Mouse (Mus musculus) frontal cortex, postnatal 36 days (tissue): ENCODE results near the gene Spata32.
A peak's percentile ranks its signal among the peaks of the same experiment; 100 is the strongest.

ENCODE experiments used
- DNase-seq, 2 experiments: peaks; one replicate each; pipeline ENCODE4 v3.0.0; 2022; ENCODE audit warnings: low spot score in 2 of 2

Spata32 gene

DNA sequence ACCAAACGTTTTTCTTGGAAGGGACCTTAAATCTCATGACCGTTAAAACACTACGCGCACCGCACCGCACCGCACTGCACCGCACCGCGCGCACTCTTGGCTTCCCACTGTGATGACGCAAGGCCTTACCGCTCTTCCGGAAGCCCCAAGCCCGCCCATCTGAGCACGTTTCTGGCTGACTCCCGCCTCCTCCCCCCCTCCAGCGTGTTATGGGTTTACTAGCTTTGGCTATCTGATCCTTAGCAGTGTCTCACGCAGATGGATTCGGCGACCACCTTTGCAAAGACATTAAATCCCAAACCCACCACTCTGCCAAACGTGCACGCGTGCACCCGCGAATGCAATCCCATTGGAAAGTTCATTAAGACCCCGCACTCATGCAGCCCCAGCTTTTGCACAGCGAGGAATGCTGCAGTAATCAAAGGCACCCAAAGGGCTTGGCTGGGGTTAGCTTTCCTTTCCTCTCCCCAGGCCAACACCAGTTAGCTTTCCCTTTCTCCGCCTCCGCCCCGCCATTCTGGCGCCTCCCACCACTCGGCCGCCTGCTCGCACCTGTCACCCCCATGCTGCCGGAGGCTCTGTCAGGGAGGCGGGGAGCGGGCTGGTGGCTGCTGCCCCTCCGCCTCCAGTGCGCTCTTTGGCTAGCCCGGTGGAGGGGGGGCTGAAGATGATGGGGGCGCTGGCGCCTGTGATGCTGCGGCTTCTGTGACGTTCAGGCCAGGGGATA lies at the start of gene Spata32:
Spata32 (minus strand) TSS at position 643 of the 727 bp plus-strand sequence.
- DNase-seq = peak; percentile 68 to 71

DNA sequence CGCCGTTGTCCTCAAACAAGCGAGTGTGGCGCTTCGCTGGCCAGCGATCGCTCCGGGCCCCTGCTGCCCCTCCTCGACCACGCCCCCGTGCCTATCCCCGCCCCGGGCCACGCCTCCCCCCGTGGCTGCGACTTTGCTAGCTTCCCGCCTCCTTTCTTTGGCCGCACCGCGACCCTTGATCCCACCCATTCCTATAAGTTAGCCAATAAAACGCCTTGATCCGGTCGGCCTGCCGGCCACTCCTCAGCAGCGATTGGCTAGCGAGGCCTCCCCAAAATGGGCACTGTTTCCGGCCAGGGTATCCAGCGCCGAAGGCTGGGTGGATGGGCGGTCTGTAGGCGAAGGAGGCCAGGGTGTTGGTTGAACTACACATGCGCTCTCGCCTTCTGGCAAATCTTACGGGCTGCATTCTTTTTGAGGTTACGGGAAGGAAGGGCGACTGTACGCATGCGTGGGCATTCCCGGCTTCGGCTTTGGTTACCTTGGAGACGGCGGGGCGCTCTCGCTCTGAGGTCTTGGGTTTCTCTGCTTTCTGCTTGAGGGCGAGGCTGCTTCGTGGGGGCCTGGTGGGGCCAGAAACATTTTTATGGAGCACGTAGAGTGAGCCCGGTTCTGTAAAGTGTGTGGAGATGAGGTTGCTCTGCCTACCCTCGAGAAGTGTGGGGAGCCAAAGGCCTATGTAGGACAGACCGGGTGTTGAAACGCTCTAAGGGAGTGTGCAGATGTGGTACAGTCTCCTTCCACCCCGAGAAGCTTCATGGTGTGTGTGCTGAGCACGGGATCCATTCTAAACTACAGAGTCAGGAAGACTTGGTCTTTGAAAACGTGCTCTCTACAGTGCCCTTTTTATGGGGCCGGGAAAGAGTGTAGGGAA lies 49.4 kb upstream of the Spata32 start, which contains the start of gene Map3k14:
Map3k14 (minus strand) TSS at position 127 of the 874 bp plus-strand sequence.
- peak; percentile 99 for DNase-seq

DNA sequence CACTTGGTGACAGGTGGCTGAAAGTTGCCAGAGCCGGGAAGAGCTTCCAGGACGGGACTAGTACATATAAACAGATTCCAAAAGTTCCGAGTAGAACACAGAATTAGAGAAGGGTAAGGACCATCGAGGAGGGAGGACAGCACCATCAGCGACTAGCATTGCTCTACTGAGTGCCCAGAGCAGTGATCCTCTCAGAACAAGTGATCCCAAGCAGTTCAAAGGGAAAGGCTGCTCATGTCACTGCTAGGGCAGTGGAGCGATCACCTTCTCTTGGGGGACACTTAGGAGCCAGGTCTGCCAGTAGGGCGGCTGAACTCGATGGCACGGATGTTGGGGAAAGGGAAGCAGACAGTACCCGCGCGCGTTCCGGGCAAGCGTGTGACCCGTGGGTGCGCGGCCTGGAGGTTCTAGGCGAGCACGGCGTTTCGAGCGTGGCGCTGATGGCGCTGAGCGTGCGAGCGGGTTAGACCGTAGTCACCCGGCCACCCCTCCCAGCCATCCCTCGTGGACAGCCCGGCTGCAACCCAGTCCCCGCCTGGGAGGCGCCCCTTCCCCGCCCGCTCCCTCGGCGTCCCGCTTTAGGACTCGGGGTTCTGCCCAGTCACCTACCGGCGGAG lies 48.6 kb upstream of the Spata32 start:
- no peak for DNase-seq

DNA sequence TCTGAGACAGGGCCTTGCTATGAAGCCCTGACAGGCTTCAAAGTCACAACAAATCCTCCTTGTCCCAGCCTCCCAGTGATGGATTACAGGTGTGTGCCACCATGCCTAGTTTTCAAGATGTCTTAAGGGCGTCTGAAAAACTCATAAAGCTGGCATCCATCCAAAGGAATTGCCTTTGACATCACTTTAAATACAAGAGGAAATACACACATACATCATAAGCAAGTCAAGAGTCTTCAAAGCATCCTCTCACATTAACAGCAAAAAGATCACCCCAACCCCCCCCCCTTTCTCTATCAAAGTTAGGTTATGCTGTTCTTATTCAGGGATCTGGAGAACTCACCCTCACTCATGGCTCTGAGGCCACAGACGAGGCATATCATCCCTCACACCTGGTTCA lies 47.6 kb upstream of the Spata32 start:
- no peak for DNase-seq

DNA sequence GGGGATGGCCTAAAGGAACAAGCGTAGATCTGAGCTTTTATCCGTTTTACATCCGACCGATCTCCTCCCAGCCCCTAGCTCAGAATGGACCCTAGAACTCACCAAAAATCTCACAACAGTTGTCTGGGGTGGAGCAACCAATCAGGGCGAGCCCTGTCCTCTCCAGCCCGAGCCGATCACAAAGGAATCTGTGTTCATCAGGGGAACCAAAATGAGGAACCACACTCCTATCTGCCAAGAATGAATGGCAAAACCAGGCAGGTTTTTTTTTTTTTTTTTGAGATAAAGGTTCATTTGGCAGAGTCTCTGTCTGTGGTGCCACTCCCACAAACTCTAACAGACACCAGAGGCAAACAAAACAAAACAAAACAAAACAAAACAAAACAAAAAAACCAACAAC lies 47.0 kb upstream of the Spata32 start:
- no peak for DNase-seq

DNA sequence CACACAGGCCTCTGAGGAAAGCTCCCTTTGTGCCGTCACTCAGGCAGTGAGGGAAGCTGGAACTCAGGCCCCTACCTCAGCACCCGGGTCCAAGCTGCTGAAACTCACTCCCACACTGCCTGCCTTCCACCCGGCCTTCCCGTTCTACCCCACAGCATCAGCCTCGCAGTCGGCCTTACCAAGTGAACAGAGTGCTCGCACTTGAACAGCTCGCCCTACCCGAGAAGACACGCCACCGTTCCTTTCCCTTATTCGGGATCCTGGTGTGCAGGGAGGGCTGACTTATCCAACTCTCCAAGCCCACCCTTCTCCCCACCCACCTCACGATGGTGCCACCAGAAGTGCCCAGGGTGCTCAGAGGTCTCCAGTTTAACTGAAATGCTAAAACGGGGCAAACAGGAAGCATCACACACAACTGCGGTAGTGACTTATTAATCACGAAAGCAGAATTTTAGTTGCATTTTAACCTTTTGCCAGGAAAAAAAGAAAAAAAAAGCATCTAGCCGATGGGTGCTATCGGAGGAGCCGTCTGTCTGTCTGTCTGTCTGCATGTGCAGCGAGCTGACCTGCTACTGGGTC lies 46.3 kb upstream of the Spata32 start:
- no peak for DNase-seq

DNA sequence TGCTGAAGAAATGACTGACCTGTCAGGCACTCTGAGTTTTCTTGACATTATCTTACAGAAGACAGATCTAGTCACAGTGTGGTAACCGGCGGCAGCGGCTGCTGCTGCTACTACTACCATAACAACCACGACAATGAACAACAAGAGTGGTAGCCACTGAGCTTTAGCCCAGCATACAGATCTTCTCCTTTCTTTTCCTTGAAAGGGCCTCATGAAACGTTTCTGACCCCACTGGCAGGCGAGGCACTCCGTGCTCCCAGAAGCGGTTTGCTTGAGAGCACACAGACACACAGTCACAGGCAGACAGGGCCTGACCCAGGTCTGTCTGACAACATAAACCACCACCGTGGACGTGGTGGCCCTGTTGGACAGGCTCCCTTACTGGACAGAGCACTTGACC lies 45.3 kb upstream of the Spata32 start:
- no peak for DNase-seq

DNA sequence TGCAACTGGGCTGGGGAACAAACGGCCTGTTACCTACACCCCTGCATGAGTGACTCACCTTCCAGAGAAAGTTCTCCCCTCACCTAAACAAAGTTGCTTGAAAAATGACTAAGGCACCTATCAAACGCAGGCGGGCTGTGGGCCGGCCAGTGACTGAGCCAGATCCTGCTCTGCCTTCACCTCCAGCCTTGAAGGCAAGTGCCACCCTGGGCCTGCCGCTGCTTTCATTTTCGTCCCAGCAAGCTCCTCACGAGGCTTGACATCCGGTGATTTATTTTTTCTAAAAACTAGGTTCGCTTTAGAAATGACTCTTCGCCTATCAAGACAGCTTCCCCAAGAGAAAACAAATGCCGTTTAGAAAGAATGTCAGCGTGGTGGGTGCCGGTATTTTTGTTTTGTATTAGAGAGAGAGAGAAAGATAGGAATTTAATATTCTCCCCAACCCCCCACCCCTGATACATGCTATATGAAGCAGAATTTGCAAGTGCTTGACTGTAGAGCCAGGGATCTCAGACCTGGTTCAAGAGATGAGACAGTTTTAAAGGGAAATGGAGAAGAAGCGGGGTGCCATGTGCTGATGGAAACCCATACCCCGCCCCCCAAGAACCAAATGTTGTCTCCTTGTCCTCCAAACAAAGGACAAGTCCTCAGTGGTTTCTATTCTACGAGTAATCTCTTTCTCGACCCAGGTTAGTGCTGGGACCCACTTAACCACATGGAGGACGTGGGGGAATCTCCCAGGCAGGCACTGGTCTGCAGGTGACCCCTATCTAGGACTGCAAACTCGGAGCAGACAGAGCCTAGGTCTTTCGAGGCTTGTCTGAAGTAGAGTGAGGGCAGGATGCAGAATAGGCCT lies 44.4 kb upstream of the Spata32 start:
- DNase-seq = no peak

DNA sequence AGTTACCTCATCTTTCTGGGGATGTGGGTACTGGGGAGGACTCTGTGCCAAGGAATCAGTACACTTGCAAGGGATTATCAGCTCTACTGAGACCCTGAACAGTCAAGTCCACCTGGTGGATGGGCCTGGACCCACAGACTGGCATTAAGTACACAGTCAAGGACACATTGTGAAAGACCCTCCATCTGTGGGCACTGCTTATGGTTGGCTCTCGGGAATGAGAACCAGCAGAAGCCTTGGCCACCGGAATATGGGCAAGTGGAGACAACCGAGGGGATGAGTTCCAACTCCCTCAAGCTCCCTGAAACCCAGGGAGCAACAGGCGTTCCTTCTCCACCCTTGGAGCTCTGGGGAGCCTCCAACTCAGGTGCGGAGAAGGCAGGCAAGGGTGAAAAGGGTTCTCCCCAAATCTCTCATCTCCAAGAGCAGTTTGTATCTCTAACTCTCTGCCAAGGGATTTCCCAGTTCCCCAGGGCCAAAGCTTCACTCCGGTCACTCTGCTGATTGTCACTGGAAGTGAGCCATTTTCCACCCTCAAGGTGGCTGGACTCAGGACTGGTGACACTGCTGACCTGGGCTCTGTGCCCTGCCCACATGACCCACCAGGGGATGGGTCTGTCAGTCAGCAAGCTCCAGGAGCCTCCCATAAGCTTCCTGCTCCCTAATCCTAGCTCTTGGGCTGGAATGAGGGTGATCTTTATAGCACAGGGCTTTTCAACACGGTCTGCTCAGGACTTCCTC lies 43.6 kb upstream of the Spata32 start:
- no peak for DNase-seq

DNA sequence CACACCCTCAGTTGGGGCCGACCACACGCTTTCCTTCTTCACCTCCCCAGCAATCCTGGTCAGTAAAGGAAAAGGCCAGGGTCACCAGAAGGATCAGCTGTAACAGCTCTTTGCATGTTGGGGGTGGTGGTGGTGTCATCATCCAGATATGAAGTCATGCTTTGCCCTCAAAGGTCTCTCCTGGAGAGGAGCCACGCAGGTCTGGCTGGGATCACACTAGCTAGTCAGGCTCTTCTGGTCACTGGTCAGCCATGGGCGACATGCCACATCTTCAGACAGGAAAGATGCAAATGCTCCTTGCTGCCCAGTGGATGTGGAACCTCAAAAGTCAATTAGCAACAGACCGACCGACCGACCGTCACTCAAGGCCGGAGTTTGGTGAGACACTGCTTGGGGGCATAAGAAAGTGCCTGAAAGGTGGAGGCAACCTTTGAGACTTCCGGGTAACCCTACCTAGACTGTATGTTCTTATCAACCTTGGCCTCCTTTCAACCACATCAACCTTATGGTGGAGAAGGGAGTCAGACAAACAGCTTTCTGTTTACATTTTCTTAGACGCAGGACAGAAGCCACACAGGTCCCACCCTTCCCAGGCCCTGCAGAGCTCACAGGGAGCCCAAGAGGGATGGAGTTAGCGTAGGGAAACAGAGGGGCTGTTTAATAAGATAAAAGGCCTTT lies 42.4 kb upstream of the Spata32 start:
- DNase-seq = no peak

DNA sequence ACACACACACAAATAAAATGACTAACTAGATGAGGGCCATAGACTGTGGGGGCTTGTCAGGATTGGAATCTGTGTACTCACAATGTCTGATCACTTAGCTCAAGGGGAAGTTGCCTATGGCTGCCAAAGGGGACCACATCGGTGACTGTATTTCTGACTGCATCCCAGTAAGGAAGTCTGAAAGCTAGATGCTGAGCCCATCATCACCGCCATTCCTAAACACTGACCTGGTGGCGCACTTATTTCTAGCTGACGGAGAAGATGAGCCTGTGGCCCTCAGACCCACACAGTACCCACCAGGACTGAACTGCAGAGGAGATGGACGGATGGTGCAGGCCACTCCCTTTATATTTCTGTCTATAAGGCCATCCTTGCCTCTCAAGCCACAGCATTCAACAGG lies 41.8 kb upstream of the Spata32 start:
- DNase-seq = no peak

DNA sequence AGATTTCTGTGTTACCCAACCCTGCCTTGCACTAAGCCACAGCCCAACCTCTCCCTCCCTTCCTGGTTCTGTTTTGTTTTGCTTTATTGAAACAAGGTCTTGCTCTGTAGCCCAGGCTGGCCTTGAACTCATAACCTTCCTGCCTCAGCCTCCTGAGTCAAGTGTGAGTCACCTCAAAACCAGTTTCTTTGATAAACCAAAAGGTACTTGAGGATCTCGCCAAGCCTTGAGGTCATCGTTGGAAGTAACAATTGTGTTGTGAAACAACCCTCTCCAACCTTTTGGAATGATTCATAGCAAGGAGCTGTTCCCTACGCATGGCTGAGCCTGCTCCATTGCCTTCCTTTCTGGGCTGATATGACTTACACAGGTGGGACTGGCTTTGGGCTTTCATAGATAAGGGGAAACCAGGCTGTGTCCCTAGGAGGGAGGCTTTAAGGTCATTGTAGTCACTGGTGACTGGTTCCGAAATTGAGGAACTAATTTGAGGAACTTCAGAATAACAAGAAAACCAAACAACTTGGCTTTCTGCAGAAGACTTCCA lies 39.8 kb upstream of the Spata32 start:
- DNase-seq = no peak

DNA sequence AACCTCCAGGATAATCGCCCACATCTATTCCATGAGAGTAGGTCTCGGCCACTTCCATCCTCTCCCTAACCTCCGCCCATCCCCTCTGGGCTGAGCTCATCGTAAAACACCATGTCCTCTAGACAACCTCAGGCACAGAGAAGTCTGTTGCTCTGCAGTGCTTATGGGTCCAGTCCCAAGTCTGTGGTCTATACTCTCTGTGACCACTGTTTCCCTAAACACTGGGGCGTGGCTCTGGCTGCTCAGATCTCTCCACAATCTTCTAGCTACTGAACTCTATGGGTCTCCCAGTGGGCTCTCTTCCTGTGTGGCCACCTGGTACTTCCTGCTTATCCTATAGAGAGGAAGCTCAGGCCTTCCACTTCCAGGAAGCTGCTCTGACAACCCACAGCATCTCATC lies 35.4 kb upstream of the Spata32 start:
- DNase-seq = no peak

DNA sequence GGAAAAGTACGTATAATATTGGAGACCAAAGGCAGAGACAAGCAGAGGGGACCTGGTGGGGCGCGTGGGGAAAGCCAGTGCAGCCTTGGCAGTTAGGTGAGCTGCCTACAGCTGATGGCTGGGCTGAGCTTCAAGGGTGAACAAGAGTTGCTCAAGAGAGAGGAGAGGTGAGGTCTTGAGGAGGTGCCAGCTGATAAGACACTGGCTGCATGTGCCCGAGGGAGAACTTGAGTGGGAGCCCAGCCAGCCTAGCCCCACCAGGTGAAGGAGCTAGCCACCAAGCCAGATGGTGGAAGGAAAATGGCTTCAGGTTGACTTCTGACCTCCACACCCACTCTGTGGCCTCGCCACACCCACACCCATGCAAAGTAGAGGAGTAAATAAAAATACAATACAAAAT lies 34.1 kb upstream of the Spata32 start:
- no peak for DNase-seq

DNA sequence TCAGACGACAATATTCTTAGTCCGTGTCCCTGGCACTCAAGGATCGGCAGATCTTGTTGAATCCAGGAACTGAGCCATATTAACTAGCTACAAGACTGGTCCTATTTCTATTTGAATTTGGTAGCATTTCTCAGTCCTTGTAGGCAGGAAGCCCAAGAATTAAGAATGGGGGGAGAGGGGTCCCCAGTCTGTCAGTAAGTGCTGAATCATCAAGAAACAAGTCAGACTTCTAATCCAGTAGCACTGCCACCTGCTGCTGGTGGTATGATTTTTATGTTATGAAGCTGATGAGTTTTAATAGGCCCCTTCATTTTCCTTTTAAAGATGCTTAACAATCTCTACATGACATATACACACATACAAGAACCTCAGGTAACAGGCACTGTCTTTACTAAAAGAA lies 32.1 kb upstream of the Spata32 start:
- no peak for DNase-seq

DNA sequence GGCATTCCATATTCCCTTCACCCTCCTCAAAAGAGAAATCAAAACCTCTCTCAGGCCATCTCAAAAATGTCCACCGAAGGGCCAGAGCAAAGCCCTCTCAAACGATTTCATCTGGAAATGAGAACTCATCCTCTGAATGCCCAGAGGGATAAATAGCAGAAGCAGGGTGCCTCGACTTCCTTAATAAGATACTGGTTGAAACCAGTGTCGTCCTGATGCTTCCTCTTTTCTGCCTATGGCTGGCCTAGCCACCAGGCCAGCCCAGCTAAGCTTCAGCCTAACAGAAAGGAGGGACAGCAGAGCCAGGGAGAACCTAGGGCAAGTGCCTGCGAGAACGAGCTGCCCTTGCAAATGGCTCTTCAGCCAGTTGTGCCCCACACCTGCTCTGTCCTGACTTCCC lies 31.3 kb upstream of the Spata32 start:
- DNase-seq = no peak

DNA sequence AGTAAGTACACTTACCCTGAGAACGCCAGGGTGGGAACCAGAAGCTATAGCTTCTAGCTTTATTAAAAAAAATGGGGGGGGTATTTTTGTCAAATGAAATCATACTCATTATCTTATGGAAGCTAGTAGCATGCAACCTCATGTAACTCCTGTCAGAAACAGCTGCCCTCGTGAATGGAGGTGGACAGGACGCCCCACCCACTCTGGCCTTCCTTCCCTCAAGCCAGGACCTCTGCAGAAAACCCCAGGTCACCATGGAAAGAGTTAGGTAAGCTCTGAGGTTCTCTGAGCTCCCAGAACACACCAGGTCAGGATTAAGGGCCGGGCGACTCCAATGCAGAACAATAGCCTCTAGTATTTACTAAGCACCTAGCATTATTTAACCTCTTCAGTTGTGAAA lies 30.6 kb upstream of the Spata32 start:
- DNase-seq = no peak

DNA sequence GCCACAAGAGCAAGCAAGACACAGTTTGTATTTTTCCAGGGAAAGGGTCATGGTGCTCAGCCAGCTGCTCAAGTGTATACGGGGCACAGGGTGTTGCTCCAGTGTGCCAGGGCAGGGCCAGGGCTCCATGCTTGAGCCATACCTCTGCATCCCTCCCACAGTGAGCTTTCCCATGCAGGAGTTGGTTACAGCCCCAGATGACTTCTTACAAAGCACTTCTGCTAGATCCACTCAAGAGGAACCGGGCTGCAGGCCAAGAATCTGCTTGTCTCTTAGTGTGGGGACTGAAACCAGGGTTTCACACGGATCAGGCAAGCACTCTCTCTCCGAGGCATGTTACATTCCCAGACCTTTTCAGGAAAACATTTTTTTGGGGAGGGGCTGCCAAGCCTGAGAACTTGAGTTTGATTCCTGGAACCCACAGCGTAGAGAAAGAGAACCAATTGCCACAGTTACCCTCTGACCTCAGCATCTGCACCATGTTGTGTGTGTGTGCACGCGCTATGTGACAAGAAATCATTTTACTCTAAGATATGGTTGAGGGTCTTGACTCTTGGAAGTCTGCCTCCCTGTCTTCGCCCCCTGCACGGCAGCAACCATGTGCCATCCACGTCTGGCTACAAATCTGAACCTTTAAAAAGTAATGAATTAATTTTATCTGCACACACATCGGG lies 29.4 kb upstream of the Spata32 start:
- peak; percentile 83 to 86 for DNase-seq

DNA sequence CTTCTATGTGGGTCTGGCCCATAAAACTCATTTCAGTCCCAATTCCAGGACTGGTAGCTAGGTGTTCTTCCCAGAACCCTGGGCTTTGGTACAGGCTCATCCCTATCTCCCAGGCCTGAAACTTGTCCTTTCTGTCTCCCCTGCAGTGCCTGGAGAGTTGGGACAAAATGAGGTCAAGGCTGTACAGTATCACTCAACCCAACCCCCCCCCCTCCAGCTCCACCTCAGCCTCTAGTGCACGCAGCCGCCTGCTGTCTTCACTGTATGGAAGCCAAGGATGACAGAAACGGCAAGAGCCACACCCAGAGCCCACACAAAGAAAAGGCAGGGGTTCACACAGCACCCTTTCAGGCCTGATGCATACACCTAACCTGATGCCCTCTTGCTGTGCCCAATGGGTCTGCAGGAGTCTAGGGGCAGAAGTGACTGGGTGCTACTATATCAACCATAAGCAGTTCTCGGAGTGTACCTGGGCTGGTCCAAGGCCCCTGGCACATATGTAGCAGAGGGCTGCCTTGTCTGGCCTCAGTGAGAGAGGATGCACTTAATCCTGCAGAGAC lies 28.6 kb upstream of the Spata32 start:
- DNase-seq = no peak
